Mouse (Mus musculus): ENCODE measurements around the gene Tcl1b1. TPM values are rescaled to one million over a fixed set of nuclear protein-coding genes. Genes with fewer than 3 reads are reported as not detected.
"Not testable (repeated sequence)": the region's sequence is repeated elsewhere in the genome, so short reads cannot be mapped to it uniquely, and the experiment has no call there.

Tcl1b1 gene
- polyA plus RNA-seq, 1 experiment: not detected

DNA sequence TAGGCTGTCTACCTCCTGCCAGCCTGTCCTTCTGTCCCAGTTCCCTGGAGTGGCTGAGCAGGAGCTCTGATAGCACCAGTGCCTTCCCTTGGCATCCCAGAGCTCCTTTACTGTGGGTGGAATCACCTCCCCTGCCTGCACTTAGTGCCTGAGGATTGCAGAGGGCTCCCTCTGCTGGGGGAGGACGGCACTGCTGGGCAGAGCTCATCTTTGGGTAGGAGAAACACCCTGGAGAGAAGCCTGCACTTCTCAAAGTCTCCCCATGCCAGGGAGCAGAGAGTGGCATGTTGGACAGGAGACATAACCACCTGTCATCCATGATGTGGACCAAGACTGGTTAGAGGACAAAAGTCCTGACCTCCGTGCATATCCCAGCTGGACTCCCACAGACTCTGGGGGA lies 29.5 kb downstream of the Tcl1b1 start:
- not testable (repeated sequence) for H3K27me3 ChIP-seq (ENCODE audit: control insufficient read depth, insufficient read depth, low read length); H3K27ac ChIP-seq (ENCODE audit: insufficient read depth, low read length); H3K4me1 ChIP-seq (ENCODE audit: control insufficient read depth, insufficient read depth, low read length); DNase-seq; H3K4me3 ChIP-seq (replicated peaks; ENCODE audit: insufficient read depth, low read depth, low read length)
- 37% methylated on average over 2 of the region's 2 CpGs for WGBS
- TF ChIP-seq CTCF (IDR thresholded peaks at IDR 0.05; ENCODE audit: borderline replicate concordance, insufficient read depth, low read depth, low read length): peak; percentile 15; the same call in 1 of the 2 replicates

DNA sequence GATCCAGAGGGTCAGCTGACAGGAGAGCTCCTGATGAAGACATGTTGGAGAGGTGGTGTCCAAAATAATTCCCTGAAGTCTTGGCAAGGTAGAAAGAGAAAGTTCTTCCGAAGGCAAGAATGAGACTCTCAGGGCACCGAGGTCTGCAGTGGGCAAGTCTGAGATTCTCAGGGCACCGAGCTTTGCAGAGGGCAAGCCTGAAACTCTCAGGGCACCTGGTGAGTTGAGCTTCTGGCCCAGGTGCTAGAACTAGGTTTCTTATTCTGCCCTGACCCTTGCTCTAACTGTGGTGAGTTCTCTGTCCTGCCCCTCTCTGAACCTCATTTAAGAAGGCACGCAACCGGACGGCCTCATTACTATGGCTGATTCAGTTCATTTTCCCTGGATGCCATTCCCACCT lies 31.3 kb downstream of the Tcl1b1 start, which contains the start of gene Tcl1b3:
TSS of gene Tcl1b3 (plus strand) at position 301 of the 400 bp plus-strand sequence.
- not testable (repeated sequence) for H3K27ac ChIP-seq (ENCODE audit: insufficient read depth, low read length); H3K4me3 ChIP-seq (replicated peaks; ENCODE audit: insufficient read depth, low read depth, low read length); H3K27me3 ChIP-seq (ENCODE audit: control insufficient read depth, insufficient read depth, low read length); DNase-seq; H3K4me1 ChIP-seq (ENCODE audit: control insufficient read depth, insufficient read depth, low read length)
- WGBS: 95% methylated on average over 6 of the region's 6 CpGs

DNA sequence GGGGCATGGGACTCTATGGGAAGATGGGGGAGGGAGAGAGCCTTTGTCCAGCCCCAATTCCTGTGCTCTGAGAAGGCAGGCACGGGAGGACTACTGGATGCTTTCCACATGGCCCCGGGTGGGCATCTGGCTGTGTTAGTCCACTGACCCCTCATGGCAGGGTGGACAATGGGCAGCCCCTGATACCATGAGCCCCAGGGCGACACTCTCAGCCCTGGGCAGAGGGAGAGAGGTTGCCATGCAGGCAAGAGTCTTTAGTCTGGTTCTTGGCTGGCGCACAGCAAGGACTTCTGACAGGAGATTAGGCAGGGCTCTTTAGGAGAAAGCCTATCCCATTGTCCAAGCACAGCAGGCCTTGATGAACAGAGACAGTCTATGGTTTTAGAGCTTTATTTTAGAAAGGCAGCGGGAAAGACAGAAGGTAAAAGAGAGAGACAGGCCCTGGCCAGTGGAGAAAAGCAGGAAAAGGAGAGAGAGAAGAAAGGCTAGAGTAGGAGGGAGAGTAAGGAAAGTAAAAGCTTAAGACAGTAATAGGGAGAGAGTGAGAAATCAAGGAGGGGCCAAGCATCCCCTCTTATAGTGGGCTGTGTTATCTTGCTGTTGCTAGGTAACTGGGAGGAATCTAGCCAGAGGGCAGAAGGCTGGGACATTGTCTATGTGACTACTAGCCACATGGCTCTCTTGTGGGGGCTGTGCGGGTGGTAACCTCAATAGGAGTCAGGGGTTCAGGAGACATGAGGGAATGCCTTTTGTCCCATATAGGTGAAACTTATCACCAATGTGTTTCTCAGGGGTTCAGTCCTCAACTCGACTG lies 40.4 kb downstream of the Tcl1b1 start:
- not testable (repeated sequence) for H3K4me1 ChIP-seq (ENCODE audit: control insufficient read depth, insufficient read depth, low read length); H3K4me3 ChIP-seq (replicated peaks; ENCODE audit: insufficient read depth, low read depth, low read length); H3K27ac ChIP-seq (ENCODE audit: insufficient read depth, low read length); DNase-seq; H3K27me3 ChIP-seq (ENCODE audit: control insufficient read depth, insufficient read depth, low read length)
- WGBS: 30% methylated on average over 7 of the region's 7 CpGs

DNA sequence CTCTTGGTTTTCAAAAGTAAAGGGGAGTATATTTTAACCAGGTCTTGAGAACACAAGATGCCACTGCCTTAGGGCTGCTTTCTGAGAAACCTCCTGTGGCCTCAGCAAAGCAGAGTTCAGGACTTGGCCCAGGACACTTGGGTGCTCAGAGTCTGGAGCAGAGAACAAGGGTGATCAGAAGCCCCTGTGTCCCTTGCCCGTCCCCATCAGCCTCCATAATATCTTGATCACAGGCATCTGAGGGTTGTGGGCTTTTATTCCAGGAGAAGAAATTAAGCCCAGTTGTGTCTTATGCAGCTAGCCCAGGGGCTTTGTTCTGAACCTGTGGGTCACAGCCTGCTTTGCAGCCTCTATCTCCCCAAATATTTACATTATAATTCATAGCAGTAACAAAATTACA lies 42.2 kb downstream of the Tcl1b1 start, which contains the start of gene Tcl1b4:
TSS of gene Tcl1b4 (plus strand) at position 301 of the 400 bp plus-strand sequence.
- H3K4me1 ChIP-seq (ENCODE audit: control insufficient read depth, insufficient read depth, low read length); DNase-seq; H3K27me3 ChIP-seq (ENCODE audit: control insufficient read depth, insufficient read depth, low read length); H3K4me3 ChIP-seq (replicated peaks; ENCODE audit: insufficient read depth, low read depth, low read length); H3K27ac ChIP-seq (ENCODE audit: insufficient read depth, low read length): not testable (repeated sequence)
- WGBS: 90% methylated on average over 1 of the region's 1 CpGs

DNA sequence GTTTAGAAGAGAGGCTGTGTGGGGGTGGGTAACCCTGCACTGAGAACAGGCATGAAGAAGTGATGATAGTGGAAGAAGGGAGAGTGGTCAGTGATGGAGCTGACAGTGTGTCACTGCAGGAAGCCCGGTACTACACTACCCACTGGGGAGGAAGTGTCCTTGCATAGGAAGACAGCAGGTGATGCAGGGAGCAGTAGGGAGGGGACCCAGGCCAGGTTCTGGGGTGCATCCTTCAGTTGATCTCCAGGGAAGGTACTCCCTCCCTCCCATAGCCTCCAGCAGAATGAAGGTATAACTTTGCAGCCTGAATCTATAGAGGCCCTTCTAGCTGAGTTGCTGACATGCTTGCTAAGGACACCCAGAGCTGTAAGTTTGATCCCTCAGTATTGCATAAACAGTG lies 47.6 kb downstream of the Tcl1b1 start:
- no peaks in the 10 kb centered on the region for H3K27me3 ChIP-seq (ENCODE audit: control insufficient read depth, insufficient read depth, low read length)
- H3K27ac ChIP-seq (ENCODE audit: insufficient read depth, low read length): no peak overlapping the region
- H3K4me3 ChIP-seq (replicated peaks; ENCODE audit: insufficient read depth, low read depth, low read length): no peak overlapping the region
- WGBS: 96% methylated on average over 1 of the region's 1 CpGs
- DNase-seq: no peak
- no peak for TF ChIP-seq CTCF (IDR thresholded peaks at IDR 0.05; ENCODE audit: borderline replicate concordance, insufficient read depth, low read depth, low read length)
- no peak for TF ChIP-seq POLR2A (IDR thresholded peaks at IDR 0.05; ENCODE audit: borderline replicate concordance, insufficient read depth, low read length)
- no peaks in the 10 kb centered on the region for H3K4me1 ChIP-seq (ENCODE audit: control insufficient read depth, insufficient read depth, low read length)

DNA sequence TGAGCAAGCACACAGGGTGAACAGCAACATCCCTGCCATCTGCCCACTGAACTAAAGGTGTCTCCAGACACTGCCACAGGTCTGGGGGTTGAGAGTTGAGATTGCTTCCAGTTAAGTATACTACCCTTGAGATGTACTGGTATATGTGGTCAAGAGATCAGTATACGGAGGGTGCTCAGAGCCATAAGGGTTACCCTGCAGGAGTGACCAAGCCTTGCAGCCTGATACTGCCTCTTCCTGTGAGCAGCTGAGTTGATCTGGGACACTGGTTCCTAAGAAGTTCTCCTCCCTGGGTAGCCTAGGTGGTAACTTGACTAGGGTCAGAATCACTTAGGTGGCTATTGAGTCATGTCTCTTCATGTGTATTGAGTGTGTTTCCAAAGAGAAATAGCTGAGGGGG lies 49.0 kb downstream of the Tcl1b1 start:
- H3K4me1 ChIP-seq (ENCODE audit: control insufficient read depth, insufficient read depth, low read length): no peaks in the 10 kb centered on the region
- no peak overlapping the region for H3K4me3 ChIP-seq (replicated peaks; ENCODE audit: insufficient read depth, low read depth, low read length)
- no peaks in the 10 kb centered on the region for H3K27me3 ChIP-seq (ENCODE audit: control insufficient read depth, insufficient read depth, low read length)
- no peak overlapping the region for H3K27ac ChIP-seq (ENCODE audit: insufficient read depth, low read length)
- DNase-seq: no peak
- TF ChIP-seq CTCF (IDR thresholded peaks at IDR 0.05; ENCODE audit: borderline replicate concordance, insufficient read depth, low read depth, low read length) (no peak), POLR2A (IDR thresholded peaks at IDR 0.05; ENCODE audit: borderline replicate concordance, insufficient read depth, low read length) (no peak)
- WGBS: 92% methylated on average over 1 of the region's 1 CpGs

DNA sequence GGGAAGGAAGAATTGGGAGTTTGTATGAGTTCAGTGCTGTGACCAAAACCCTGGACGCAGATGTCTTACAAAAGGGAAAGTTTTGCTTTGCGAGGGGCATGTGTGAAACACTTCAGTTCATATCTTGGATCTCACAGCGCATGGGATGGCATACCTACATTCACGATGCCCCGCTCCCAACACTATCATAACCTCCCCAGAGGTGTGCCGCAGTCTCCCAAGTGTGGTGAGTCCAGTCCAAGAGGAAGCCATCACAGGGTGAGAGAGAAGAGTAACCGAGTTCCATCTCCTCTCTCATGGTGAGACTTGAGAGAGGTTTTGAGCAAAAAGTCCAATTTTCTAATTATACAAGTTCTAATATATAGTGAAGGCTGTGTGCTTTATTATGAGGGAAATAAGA lies 49.7 kb downstream of the Tcl1b1 start:
- 95% methylated on average over 7 of the region's 7 CpGs for WGBS
- no peak for DNase-seq
- Histone ChIP-seq H3K27me3 (ENCODE audit: control insufficient read depth, insufficient read depth, low read length) (no peaks in the 10 kb centered on the region), H3K4me3 (replicated peaks; ENCODE audit: insufficient read depth, low read depth, low read length) (no peak overlapping the region), H3K27ac (ENCODE audit: insufficient read depth, low read length) (no peak overlapping the region), H3K4me1 (ENCODE audit: control insufficient read depth, insufficient read depth, low read length) (no peaks in the 10 kb centered on the region)
- TF ChIP-seq CTCF (IDR thresholded peaks at IDR 0.05; ENCODE audit: borderline replicate concordance, insufficient read depth, low read depth, low read length): no peak
- TF ChIP-seq POLR2A (IDR thresholded peaks at IDR 0.05; ENCODE audit: borderline replicate concordance, insufficient read depth, low read length): no peak

Other genes starting within 250 kb of the Tcl1b1 start
- 1.1 and 1.2 TPM in 2 replicates for gene Syne3, start 149.9 kb upstream of the Tcl1b1 start, polyA plus RNA-seq (2012; rRNA removed)
- gene Glrx5, start 127.0 kb upstream of the Tcl1b1 start, polyA plus RNA-seq (2012; rRNA removed): 85.9 and 101 TPM in 2 replicates
- gene Tcl1b2, start 13.7 kb upstream of the Tcl1b1 start, polyA plus RNA-seq (2012; rRNA removed): not detected in 2 replicates
- gene Tcl1b5, start 16.7 kb downstream of the Tcl1b1 start, polyA plus RNA-seq (2012; rRNA removed): not detected in 2 replicates
- gene Tcl1b3, start 31.4 kb downstream of the Tcl1b1 start, polyA plus RNA-seq (2012; rRNA removed): not detected in 2 replicates
- not detected in 2 replicates for gene Tcl1b4, start 42.3 kb downstream of the Tcl1b1 start, polyA plus RNA-seq (2012; rRNA removed)
- not detected in 2 replicates for gene Tcl1, start 63.1 kb downstream of the Tcl1b1 start, polyA plus RNA-seq (2012; rRNA removed)
- gene Tunar, start 174.2 kb downstream of the Tcl1b1 start, polyA plus RNA-seq (2012; rRNA removed): 29.6 and 32.4 TPM in 2 replicates